Mouse (Mus musculus): Measurements from ENCODE around the gene Rbmxl1.
"Not testable (repeated sequence)": the region's sequence is repeated elsewhere in the genome, so short reads cannot be mapped to it uniquely, and the experiment has no call there.

Rbmxl1 gene

DNA sequence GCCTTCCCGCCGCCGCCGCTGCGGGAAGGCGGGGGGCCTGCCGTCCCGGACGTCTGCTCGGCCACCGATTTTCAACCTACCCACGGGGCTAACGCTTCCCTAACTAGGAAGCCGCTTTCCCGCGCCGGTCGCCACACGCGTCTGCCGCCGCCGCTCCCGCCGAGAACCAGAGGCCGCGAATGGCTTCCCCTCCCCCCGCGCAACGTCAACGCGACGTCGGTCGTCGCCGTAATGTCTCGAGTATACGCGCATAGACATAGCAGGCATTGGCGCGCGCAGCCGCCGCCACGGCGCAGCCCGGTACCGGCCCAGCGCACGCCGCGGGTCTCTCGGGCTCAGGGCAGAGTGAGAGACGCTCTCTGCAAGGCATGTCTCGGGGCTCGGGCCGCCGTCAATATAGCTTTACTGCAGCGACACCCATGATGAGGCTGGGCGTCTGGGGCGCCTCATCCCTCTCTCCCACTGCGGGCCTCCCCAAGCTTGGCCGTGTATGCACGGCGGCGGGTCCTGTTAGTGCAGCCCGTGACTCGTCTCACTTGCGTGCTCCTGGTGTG is at the start of gene Rbmxl1:
TSS of gene Rbmxl1 (minus strand) at position 180 of the 554 bp plus-strand sequence.
- POLR2A ChIA-PET, result interaction anchor here in 2 of 4 experiments (0.5 to 3.9 kb wide), 7 partner anchors 10 to 81 kb away, joined by 3 to 28 read pairs (median 3); no protein-coding TSS in a partner anchor
- CTCF ChIA-PET, result interaction anchor here in 1 of 4 experiments (0.6 kb wide), 1 partner anchor 391 kb away, joined by 3 read pairs; no protein-coding TSS in a partner anchor

DNA sequence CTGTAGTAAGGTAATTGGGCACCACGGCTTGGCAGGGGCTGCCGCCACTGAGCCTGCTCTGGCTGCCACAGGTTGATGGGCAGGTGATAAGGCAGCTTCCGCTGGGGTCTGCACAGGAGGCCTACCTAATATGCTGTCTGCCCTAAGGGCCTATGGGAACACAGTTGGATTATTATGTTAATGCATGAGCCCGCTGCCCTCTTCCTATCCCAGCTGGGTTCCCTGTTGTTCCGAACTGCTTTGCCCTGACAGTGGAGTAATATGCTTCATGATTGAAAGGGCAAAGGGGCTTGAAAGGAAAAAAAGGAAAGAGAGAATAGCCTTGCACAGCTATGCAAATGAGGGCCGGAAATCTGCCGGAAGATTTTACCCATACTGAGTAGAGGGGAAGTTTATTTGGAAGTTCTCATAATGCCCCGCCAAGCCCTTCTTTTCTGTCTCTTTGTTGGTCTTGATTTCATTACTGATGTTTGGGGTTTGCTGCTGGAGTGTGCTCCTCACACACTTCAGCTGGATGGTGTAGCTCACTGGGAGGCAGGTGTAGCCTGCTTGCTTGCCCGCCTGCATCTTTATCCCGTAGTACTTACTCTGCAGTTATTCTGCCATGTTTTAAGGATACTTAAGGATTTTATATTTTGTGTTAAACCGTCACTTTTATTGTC is 48.2 kb upstream of the Rbmxl1 start:
- POLR2A ChIA-PET, result interaction anchor here in 3 of 4 experiments (0.6 to 3.4 kb wide), 12 partner anchors 9 to 1066 kb away, joined by 3 to 16 read pairs (median 4); no protein-coding TSS in a partner anchor
- CTCF ChIA-PET, result interaction anchor here in 2 of 4 experiments (1.1 to 1.4 kb wide), 2 partner anchors 12 kb away, joined by 3 read pairs; no protein-coding TSS in a partner anchor

DNA sequence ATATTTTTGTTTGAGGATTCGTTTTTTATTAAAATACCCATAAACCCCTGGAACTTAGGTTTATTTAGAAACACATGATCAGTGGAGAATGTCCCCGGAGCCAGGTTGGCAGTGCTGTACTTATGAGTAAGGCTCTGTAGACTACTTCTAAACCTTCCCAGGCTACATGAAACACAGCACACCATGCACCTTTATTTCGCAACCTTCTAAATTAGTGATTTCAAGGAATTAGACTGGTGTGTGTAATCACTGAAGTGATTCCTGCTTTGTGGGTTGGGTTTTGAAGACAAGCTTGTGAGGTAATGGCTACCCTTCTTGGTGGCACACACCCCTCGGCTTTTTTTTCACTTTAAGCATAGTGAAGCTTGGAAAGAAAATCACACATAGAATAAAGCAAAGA is 47.1 kb upstream of the Rbmxl1 start:
- POLR2A ChIA-PET, result interaction anchor here in 3 of 4 experiments (0.6 to 3.4 kb wide), 10 partner anchors 10 to 75 kb away, joined by 3 to 16 read pairs (median 3); no protein-coding TSS in a partner anchor
- CTCF ChIA-PET, result no interaction called here

DNA sequence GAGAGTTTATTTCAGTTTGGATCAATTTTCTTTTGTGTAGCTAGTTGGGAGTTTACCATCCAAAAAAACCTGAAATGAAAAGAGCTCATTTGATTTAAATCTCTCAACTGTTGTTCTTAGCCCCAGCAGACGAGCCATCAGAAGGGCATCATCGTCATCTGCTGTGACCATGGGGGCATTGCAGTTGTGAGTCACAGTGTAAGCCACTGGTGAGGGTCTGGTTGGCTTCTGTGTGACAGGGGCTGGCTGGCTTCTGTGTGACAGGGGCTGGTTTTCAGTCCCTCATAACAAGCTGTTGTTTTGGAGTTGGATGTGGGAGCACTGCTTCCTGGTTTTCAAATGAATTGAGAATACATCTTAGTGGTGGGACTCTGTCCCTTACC is 42.0 kb upstream of the Rbmxl1 start:
- POLR2A ChIA-PET, result interaction anchor here in 3 of 4 experiments (0.5 to 1.9 kb wide), 12 partner anchors 9 to 131 kb away, joined by 3 to 6 read pairs (median 3); no protein-coding TSS in a partner anchor
- CTCF ChIA-PET, result no interaction called here

DNA sequence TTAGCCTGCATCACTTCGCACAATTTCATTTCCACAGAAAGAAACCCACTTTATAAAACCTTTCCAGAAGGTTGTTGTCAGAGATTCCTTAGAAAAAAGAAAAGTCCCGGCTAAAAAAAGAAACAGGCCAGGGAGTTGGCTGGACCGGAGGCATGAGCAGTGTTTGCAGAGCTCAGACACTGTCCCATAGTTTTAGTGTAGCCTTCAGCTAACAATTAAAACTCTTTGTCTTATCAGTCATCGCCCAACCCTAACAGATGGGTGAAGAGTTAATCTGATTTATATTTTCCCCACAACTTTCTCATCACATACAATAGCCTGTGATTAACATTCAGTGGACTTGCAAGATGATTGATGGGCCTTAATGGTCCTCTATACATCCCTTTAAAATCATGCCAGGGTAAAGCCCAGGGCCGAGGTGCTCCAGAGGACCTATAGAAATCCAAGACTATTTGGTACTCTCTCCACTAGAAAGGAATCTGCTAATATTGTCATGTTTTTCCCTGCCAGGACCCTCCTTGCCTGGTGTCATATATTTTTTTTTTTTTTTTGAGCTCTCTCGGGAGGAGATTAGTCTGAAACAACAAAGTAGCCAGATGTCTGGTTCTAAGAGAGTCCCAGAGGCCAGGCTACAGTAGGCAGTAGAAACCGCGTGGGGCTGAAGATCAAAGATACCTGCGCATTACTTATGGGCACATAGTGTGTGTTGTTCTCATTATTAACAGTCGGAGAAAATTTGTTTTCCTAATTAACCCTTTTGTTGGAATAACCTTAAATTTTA is 41.5 kb upstream of the Rbmxl1 start:
- POLR2A ChIA-PET, result interaction anchor here in 3 of 4 experiments (0.5 to 1.9 kb wide), 12 partner anchors 9 to 130 kb away, joined by 3 to 6 read pairs (median 3); no protein-coding TSS in a partner anchor
- CTCF ChIA-PET, result no interaction called here

DNA sequence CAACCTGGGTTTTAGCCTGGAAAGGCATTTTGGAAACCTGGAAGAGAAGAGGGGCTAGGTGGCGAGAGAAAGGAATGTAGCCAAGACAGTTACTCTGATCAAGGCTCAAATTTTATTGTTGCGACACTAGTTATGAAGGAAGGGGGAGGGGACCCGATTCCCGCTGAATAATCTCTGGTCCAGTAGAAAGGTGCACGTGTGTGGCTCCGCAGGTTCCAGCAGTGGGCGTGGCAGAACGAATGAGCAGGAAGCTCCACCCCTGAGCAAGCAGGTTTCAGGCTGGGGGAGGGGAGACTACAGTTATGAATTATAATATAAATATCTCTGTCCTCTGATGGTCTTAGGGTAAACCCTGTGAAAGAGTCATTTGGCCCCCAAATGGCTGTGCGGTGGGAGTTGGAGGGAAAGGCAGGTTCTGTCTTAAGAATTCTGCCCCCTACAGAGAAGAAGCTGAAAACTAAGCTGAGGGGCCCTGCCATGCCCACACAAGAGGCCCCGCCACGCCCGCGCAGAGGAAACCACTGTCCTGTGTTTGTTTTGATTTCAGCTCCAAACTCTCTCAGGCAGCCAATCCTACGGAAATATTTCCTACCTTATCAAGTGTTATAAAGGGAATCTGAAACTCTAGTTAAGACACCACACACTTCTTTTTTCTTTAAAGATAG is 36.6 kb upstream of the Rbmxl1 start:
- POLR2A ChIA-PET, result interaction anchor here (0.6 to 1.5 kb wide), 9 partner anchors 10 to 198 kb away, joined by 3 to 6 read pairs (median 4); no protein-coding TSS in a partner anchor

DNA sequence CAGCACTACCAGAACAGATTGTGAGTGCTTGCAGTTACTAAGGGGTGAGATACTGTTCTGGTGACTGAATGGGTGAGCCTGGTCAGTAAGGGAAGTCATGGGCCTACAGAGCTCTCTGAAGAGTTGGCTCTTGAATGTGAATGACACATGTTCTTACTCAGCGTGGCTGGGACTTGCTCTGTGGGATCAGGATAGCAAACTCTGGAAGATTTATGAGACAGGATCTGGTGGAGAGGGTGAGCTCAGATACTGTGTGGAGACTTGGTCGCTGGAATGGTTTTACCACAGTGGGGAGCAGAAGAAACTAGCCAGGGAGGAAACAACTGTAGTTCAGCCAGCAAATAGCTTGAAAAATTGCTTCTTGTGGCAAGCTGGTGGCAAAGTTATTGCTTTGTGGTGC is 35.8 kb upstream of the Rbmxl1 start:
- POLR2A ChIA-PET, result interaction anchor here in 3 of 4 experiments (0.6 to 1.6 kb wide), 5 partner anchors 8 to 20 kb away, joined by 3 to 6 read pairs (median 4); no protein-coding TSS in a partner anchor
- CTCF ChIA-PET, result interaction anchor here in 2 of 4 experiments (0.6 to 1.7 kb wide), 4 partner anchors 12 to 1008 kb away, joined by 3 read pairs; no protein-coding TSS in a partner anchor

More for the DNA sequence above, 36.6 kb upstream of the Rbmxl1 start:
- CTCF ChIA-PET, result interaction anchor here in 3 of 4 experiments (0.6 to 1.7 kb wide), 5 partner anchors 8 to 35 kb away, joined by 3 to 4 read pairs (median 3); no protein-coding TSS in a partner anchor

DNA sequence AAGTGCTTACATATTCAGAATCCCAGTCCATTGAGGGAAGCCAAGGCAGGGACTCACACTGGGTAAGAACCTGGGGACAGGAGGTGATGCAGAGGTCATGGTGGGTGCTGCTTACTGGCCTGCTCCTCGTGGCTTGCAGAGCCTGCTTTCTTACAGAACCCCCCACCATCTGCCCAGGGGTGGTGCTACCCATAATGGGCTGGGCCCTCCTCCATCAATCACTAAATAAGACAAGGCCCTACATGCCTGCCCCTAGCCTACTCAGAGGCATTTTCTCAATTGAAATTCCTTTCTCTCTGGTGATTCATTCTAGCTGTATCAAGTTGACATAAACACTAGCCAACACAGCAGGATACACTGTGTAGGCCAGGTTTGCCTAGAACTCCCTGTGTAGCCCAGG is 34.9 kb upstream of the Rbmxl1 start:
- POLR2A ChIA-PET, result interaction anchor here in 1 of 4 experiments (0.6 to 1.6 kb wide), 2 partner anchors 9 to 17 kb away, joined by 3 to 5 read pairs; no protein-coding TSS in a partner anchor
- CTCF ChIA-PET, result interaction anchor here in 1 of 4 experiments (0.6 kb wide), 1 partner anchor 485 kb away, joined by 4 read pairs; the partner anchor contains the start of gene Zfp827

DNA sequence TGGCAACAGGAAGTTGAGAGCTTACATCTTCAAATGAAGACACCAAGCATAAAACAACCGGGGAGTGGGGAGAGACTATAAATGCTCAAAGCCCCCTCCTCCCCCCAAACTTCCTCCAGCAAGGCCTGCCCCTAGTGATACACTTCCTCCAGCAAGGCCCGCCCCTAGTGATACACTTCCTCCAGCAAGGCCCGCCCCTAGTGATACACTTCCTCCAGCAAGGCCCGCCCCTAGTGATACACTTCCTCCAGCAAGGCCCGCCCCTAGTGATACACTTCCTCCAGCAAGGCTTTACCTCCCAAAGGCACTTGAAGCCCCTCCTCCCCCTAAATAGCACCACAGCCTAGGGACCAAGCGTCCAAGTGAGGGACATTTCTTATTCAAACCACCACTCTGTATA is 34.0 kb upstream of the Rbmxl1 start:
- POLR2A ChIA-PET, result interaction anchor here in 1 of 4 experiments (0.7 to 1.9 kb wide), 2 partner anchors 42 to 184 kb away, joined by 3 to 6 read pairs; no protein-coding TSS in a partner anchor
- CTCF ChIA-PET, result not testable (repeated sequence)

DNA sequence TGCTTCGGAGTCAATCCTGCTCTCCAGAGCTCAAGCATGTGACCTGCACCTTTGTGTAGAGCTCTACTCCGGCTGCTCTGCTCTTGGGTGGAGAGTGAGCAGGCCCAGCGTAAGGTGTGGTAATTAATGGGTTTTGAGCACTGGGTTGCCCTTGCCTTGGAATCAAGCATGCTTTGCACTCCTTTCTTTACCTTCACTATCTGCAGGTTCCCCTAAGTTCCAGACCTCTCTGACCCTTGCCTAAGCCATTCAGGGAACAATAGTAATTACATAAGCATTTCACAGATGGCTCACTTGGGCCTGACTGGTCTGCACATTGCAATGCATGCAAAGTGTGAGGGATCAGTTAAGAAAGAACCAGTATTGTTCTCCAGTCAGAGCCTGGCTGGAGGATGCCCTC is 29.1 kb upstream of the Rbmxl1 start:
- ChIA-PET POLR2A (interaction anchor here in 3 of 4 experiments (0.6 to 3.0 kb wide), 20 partner anchors 9 to 469 kb away, joined by 3 to 23 read pairs (median 4); no protein-coding TSS in a partner anchor), CTCF (interaction anchor here in 3 of 4 experiments (0.7 to 1.0 kb wide), 4 partner anchors 8 to 117 kb away, joined by 3 to 4 read pairs (median 4); no protein-coding TSS in a partner anchor)

DNA sequence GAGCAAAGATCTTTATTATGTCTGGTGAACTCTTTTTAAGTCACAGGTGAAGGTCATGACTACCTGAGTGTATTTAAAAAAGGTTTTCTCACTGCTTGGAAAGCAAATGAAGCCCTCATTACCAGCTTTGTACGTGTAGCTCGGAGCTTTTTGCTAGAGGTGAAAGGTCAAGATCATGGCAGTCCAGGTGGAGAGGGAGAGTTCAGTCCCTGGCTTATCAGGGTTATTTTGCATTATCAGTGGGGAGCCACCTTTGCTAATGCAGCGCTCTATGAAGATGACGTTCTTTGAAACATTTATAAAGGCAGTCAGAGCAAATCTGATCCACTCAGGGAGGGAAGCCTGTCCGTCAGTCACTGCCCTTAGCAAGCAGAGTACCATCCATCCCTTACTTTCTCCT is 28.0 kb upstream of the Rbmxl1 start:
- ChIA-PET CTCF (interaction anchor here in 2 of 4 experiments (0.9 to 1.0 kb wide), 2 partner anchors 9 kb away, joined by 3 to 4 read pairs; no protein-coding TSS in a partner anchor), POLR2A (interaction anchor here in 3 of 4 experiments (0.8 to 3.0 kb wide), 16 partner anchors 8 to 73 kb away, joined by 3 to 23 read pairs (median 6); partner anchors contain the start of genes Rbmxl1 (in 1 of the 3) and Slc10a7 (in 1 of the 3))

DNA sequence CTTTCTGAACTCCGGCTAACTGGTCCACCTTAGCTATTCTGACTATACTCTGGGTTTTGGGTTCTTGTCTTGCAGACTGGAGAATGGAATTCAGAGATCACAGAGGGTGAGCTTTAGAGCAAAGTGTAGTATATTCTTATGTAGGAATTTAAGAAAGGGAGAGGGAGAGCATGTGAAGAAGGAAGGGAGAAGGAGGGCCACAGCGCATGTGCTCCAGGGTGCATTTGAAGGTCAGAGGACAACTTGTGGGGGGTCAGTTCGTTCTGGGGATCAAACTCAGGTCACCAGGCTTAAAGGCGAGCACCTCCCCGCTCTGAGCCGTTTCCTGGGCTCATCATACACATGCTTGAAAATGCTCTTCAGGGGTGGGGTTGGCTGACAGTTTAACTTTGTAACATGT is 25.3 kb upstream of the Rbmxl1 start:
- POLR2A ChIA-PET, result interaction anchor here in 2 of 4 experiments (0.6 to 3.2 kb wide), 6 partner anchors 13 to 35 kb away, joined by 3 to 11 read pairs (median 3); no protein-coding TSS in a partner anchor
- CTCF ChIA-PET, result no interaction called here

DNA sequence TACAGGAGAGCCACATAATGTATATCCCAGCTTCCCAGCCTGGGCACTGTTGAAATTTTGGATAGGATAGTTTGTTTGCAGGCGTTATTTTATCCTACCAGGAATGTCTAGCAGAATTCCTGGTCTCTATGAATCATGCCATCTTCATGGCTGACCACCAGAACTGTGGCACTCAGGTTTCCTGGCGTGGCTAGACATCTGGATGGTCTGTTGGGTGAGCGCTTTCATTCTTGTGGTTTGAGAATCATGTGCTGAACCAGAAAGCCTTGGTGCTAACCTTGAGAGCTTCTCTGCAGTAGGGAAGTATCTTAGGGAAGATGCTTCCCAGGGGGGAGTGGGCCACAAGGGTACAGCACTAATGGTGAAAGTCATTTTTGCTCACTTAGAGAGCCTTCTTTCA is 6.4 kb upstream of the Rbmxl1 start:
- CTCF ChIA-PET, result no interaction called here
- POLR2A ChIA-PET, result interaction anchor here in 2 of 4 experiments (0.6 to 4.1 kb wide), 12 partner anchors 10 to 54 kb away, joined by 3 to 26 read pairs (median 4); no protein-coding TSS in a partner anchor

DNA sequence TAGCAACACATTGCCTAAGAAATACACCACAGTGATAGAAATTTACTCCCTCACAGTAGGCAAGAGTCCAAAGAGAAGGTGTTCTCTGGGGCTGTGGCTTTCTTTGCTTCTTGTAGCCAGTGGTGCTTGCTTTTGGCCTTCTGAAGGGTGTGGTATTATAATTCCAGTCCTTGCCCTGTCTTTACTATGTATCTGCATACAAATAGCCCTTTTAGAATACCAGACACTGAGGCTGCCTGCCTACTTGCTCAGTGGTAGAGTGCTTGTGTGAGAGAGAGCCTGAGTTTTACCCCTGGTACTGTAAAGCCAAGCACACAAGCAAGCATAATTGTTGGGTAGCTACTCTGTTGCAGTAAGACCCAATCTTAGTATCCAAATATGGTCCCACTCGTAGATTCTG is 6.0 kb upstream of the Rbmxl1 start:
- ChIA-PET CTCF (no interaction called here), POLR2A (interaction anchor here in 2 of 4 experiments (0.6 to 4.1 kb wide), 16 partner anchors 10 to 446 kb away, joined by 3 to 26 read pairs (median 4); no protein-coding TSS in a partner anchor)

DNA sequence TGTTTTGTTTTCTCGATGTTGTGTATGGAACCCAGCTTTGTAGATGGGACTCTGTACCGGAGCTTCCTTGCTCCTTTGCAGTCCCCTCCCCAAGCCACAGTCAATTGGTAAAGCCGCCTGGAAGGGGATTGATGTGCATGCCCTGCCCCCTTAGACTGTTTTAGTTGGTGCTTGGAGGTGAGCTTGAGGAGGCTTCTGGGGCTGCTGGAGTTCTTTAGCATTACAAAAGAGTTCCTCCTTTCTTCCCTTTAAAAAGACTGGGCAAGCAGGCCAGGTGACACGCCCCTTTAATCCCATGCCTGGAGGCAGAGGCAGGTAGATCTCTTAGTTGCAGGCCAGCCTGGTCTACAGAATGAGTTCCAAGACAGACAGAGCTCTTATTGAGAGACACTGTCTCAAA is 4.4 kb upstream of the Rbmxl1 start:
- ChIA-PET POLR2A (interaction anchor here in 3 of 4 experiments (0.6 to 4.1 kb wide), 54 partner anchors 8 to 969 kb away, joined by 3 to 30 read pairs (median 4); partner anchors contain the start of gene Pou4f2 (in 1 of the 3)), CTCF (interaction anchor here in 2 of 4 experiments (0.6 to 1.2 kb wide), 3 partner anchors 24 to 298 kb away, joined by 4 read pairs; no protein-coding TSS in a partner anchor)

DNA sequence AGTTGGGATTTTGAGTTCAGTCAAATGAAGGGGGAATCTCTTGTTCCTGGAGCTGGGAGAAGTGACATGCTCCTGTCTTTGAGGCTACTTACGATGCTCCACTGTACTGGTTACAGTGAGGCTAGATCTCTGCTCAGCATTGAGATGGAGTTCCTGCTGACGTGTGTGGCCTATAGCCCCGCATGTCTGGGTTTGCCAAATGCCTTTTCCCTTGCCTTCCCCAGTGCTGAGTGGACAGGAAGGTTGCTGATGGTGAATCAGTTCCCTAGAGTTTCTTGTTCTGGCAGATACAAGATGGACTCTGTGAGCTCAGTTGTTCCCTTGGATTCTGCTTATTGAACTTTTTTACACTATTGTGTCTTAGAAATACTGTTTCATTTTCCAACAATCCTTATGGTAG is 2.2 kb upstream of the Rbmxl1 start:
- ChIA-PET CTCF (interaction anchor here in 1 of 4 experiments (0.5 kb wide), 1 partner anchor 57 kb away, joined by 4 read pairs; no protein-coding TSS in a partner anchor), POLR2A (interaction anchor here in 2 of 4 experiments (1.1 to 3.8 kb wide), 11 partner anchors 10 to 74 kb away, joined by 3 to 17 read pairs (median 3); no protein-coding TSS in a partner anchor)

DNA sequence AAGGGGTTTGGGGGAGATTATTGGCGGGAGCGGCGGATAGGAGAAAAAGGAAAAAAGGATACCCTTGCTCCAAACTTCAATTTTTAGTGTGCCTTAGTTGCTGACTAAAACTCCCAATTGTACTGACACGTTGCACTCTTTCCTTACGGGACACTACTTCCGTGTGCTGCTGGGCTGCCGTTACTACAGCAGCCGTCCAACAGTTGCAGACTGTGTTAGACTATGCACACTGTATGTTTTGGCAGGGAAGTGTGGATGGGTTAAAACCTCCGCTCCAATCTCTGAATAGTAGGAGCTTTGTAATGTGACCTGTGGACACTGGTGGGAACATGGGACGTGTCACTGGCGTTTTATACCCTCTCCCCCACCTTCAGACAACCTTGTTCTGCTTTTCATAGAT is 1.4 kb upstream of the Rbmxl1 start:
- ChIA-PET POLR2A (interaction anchor here in 2 of 4 experiments (1.0 to 3.9 kb wide), 11 partner anchors 11 to 75 kb away, joined by 3 to 28 read pairs (median 3); no protein-coding TSS in a partner anchor), CTCF (interaction anchor here in 1 of 4 experiments (0.5 kb wide), 1 partner anchor 58 kb away, joined by 4 read pairs; no protein-coding TSS in a partner anchor)
